Mouse (Mus musculus) hindbrain, embryonic 14.5 days (tissue): Measurements from ENCODE around the gene Slc25a36. TPM values are rescaled to one million over a fixed set of nuclear protein-coding genes. Genes with fewer than 3 reads are reported as not detected.

Source experiments
- ATAC-seq: fragments of 200-750 bp; cut with Nextera tagmentation; 2 replicates; pipeline ENCODE4 v1.8.0; 2017; ENCODE audit warnings: moderate number of reproducible peaks, mild to moderate bottlenecking, moderate TSS enrichment, moderate library complexity; ENCODE audit not compliant: low FRiP score
- DNase-seq: peaks from one replicate; pipeline ENCODE4 v3.0.0-alpha.2; 2015; ENCODE audit warnings: low spot score
- H3K27ac ChIP-seq: fragments of 300-500 bp; sonication (generic); 2 replicates; pipeline ENCODE4 v1.5.1; 2014; ENCODE audit warnings: mild to moderate bottlenecking, moderate library complexity
- H3K27me3 ChIP-seq: fragments of 300-500 bp; sonication (generic); 2 replicates; pipeline ENCODE4 v1.6.1; 2014; ENCODE audit warnings: mild to moderate bottlenecking, low read length, mixed read lengths; ENCODE audit not compliant: control insufficient read depth, insufficient read depth
- H3K36me3 ChIP-seq: fragments of 300-500 bp; sonication (generic); replicated peaks from 2 replicates; pipeline ENCODE4 v1.6.1; 2014; ENCODE audit not compliant: control insufficient read depth, insufficient read depth
- H3K4me1 ChIP-seq: fragments of 300-500 bp; sonication (generic); replicated peaks from 2 replicates; pipeline ENCODE4 v1.6.1; 2014; ENCODE audit warnings: antibody characterized with exemption, low read length, mixed read lengths; ENCODE audit not compliant: control insufficient read depth, insufficient read depth
- H3K4me2 ChIP-seq: fragments of 300-500 bp; sonication (generic); replicated peaks from 2 replicates; pipeline ENCODE4 v1.6.1; 2014; ENCODE audit warnings: mild to moderate bottlenecking, moderate library complexity
- H3K4me3 ChIP-seq: fragments of 300-500 bp; sonication (generic); replicated peaks from 2 replicates; pipeline ENCODE4 v1.5.1; 2014; ENCODE audit warnings: mild to moderate bottlenecking, low read length
- H3K9ac ChIP-seq: fragments of 300-500 bp; sonication (generic); 2 replicates; pipeline ENCODE4 v1.6.1; 2014
- H3K9me3 ChIP-seq: fragments of 300-500 bp; sonication (generic); 2 replicates; pipeline ENCODE4 v1.6.1; 2016; ENCODE audit warnings: low read length; ENCODE audit not compliant: control insufficient read depth
- WGBS: fragments of 180-500 bp; shearing (Covaris S2); extraction: QIAGEN DNeasy Blood & Tissue Kit; methylation state at CpG from one replicate; pipeline ENCODE4 v1.1.7; 2014; 5-methylcytosine and 5-hydroxymethylcytosine counted together
- polyA plus RNA-seq: library from polyadenylated mRNA; unstranded; fragments of >200 nt; fragmentation: Nextera tagmentation; extraction: Ambion mirVana; gene quantifications from 2 replicates; pipeline ENCODE4 v1.2.1, GENCODE M21; 2014

The Slc25a36 gene
- polyA plus RNA-seq, 1 experiment from 2014 or later, result 99.2 TPM

GRCm38 (mm10) chr9:97065216-97065615, 45.7 kb downstream of the Slc25a36 start:
- Histone ChIP-seq H3K36me3 (no peaks in the 10 kb centered on the region), H3K9me3 (no peaks in the 10 kb centered on the region), H3K9ac (no peak overlapping the region), H3K27me3 (no peaks in the 10 kb centered on the region), H3K4me2 (no peak overlapping the region), H3K4me1 (peaks cover 13% of the 10 kb centered on the region; the same call in 1 of the 2 replicates), H3K4me3 (no peak overlapping the region), H3K27ac (no peak overlapping the region)
- 47% methylated on average over 5 of the region's 5 CpGs for WGBS
- DNase-seq (no peak), ATAC-seq (no peak)

- Histone ChIP-seq H3K9ac (no peak overlapping the region), H3K4me2 (no peak overlapping the region), H3K4me3 (no peak overlapping the region), H3K9me3 (no peaks in the 10 kb centered on the region), H3K36me3 (no peaks in the 10 kb centered on the region), H3K27ac (no peak overlapping the region), H3K4me1 (peaks cover 13% of the 10 kb centered on the region; the same call in 1 of the 2 replicates), H3K27me3 (no peaks in the 10 kb centered on the region)
- 97% methylated on average over 1 of the region's 1 CpGs for WGBS
- ATAC-seq, result no peak
- no peak for DNase-seq
These were observed 46.8 kb downstream of the Slc25a36 start for GRCm38 (mm10) chr9:97064161-97064560.

GRCm38 (mm10) chr9:97061696-97062095, 49.3 kb downstream of the Slc25a36 start:
- Histone ChIP-seq H3K9me3 (no peaks in the 10 kb centered on the region), H3K4me2 (no peak overlapping the region), H3K36me3 (no peaks in the 10 kb centered on the region), H3K27me3 (no peaks in the 10 kb centered on the region), H3K27ac (no peak overlapping the region), H3K4me1 (peaks cover 16% of the 10 kb centered on the region; the same call in 1 of the 2 replicates), H3K4me3 (no peak overlapping the region), H3K9ac (no peak overlapping the region)
- ATAC-seq, result no peak
- 93% methylated on average over 9 of the region's 9 CpGs for WGBS
- DNase-seq, result no peak

- Histone ChIP-seq H3K9me3 (no peaks in the 10 kb centered on the region), H3K4me3 (no peak overlapping the region), H3K27me3 (no peaks in the 10 kb centered on the region), H3K4me1 (peaks cover 18% of the 10 kb centered on the region), H3K27ac (peak overlapping the region; percentile 35; the same call in 1 of the 2 replicates), H3K4me2 (peak overlapping the region; percentile 33), H3K36me3 (no peaks in the 10 kb centered on the region), H3K9ac (no peak overlapping the region)
- DNase-seq, result no peak
- ATAC-seq, result no peak
- WGBS, result 50% methylated on average over 18 of the region's 18 CpGs
These were observed 54.2 kb downstream of the Slc25a36 start for GRCm38 (mm10) chr9:97056541-97057338.

GRCm38 (mm10) chr9:97055906-97056305, 55.1 kb downstream of the Slc25a36 start:
- 34% methylated on average over 14 of the region's 14 CpGs for WGBS
- H3K27ac ChIP-seq, result peak overlapping the region; percentile 26; the same call in 1 of the 2 replicates
- ATAC-seq, result no peak
- H3K9me3 ChIP-seq, result no peaks in the 10 kb centered on the region
- H3K4me3 ChIP-seq, result no peak overlapping the region
- H3K9ac ChIP-seq, result no peak overlapping the region
- no peak overlapping the region for H3K4me2 ChIP-seq
- peaks cover 18% of the 10 kb centered on the region for H3K4me1 ChIP-seq
- no peaks in the 10 kb centered on the region for H3K27me3 ChIP-seq
- no peak for DNase-seq
- no peaks in the 10 kb centered on the region for H3K36me3 ChIP-seq

GRCm38 (mm10) chr9:97051176-97051575, 59.8 kb downstream of the Slc25a36 start:
- DNase-seq (no peak), ATAC-seq (peak; percentile 84)
- no peak overlapping the region for H3K9ac ChIP-seq
- 0 out of 2 replicates have a peak overlapping the region, but pooled peaks have one; percentile 7 for H3K27ac ChIP-seq
- H3K36me3 ChIP-seq, result no peaks in the 10 kb centered on the region
- H3K9me3 ChIP-seq, result no peaks in the 10 kb centered on the region; the same call in 1 of the 2 replicates
- no peak overlapping the region for H3K4me3 ChIP-seq
- H3K27me3 ChIP-seq, result no peaks in the 10 kb centered on the region
- H3K4me1 ChIP-seq, result peaks cover 6% of the 10 kb centered on the region; the same call in 1 of the 2 replicates
- H3K4me2 ChIP-seq, result no peak overlapping the region
- WGBS, result 4% methylated on average over 8 of the region's 8 CpGs

- Histone ChIP-seq H3K4me3 (no peak overlapping the region), H3K27ac (no peak overlapping the region), H3K4me1 (no peaks in the 10 kb centered on the region), H3K9ac (no peak overlapping the region), H3K4me2 (no peak overlapping the region), H3K27me3 (no peaks in the 10 kb centered on the region), H3K36me3 (no peaks in the 10 kb centered on the region), H3K9me3 (no peaks in the 10 kb centered on the region; the same call in 1 of the 2 replicates)
- WGBS, result 84% methylated on average over 4 of the region's 4 CpGs
- no peak for ATAC-seq
- DNase-seq, result no peak
These were observed 64.7 kb downstream of the Slc25a36 start for GRCm38 (mm10) chr9:97046240-97046639.

GRCm38 (mm10) chr9:97041633-97042032, 69.3 kb downstream of the Slc25a36 start:
- Histone ChIP-seq H3K27ac (no peak overlapping the region), H3K27me3 (no peaks in the 10 kb centered on the region), H3K4me1 (no peaks in the 10 kb centered on the region), H3K9ac (no peak overlapping the region), H3K9me3 (no peaks in the 10 kb centered on the region), H3K4me3 (no peak overlapping the region), H3K36me3 (no peaks in the 10 kb centered on the region), H3K4me2 (no peak overlapping the region)
- ATAC-seq (no peak), DNase-seq (no peak)
- WGBS, result 60% methylated on average over 8 of the region's 8 CpGs

- ATAC-seq, result no peak
- 96% methylated on average over 3 of the region's 3 CpGs for WGBS
These were observed 72.9 kb downstream of the Slc25a36 start for GRCm38 (mm10) chr9:97038010-97038409.

More at GRCm38 (mm10) chr9:97038010-97038409, 72.9 kb downstream of the Slc25a36 start:
- Histone ChIP-seq H3K9me3 (no peaks in the 10 kb centered on the region), H3K9ac (no peak overlapping the region), H3K4me2 (no peak overlapping the region), H3K4me1 (no peaks in the 10 kb centered on the region), H3K36me3 (no peaks in the 10 kb centered on the region), H3K4me3 (no peak overlapping the region), H3K27ac (no peak overlapping the region), H3K27me3 (no peaks in the 10 kb centered on the region)
- no peak for DNase-seq
